Comparison of ENCODE assay signal across 7 mouse cellular contexts in genomic region chr9:22115635-22116034, GRCm38 (mm10). TPM values are rescaled to one million over a fixed set of nuclear protein-coding genes. Genes with fewer than 3 reads are reported as not detected.
DNase-seq lines count a peak whose midpoint lies in the region; ATAC-seq and TF ChIP-seq lines count a peak whose summit lies in the region.

No protein-coding gene starts in this region.

- H3K27ac ChIP-seq in liver, embryonic 11.5 days (ENCODE audit: low read depth, low read length) = no peak overlapping the region
- peak overlapping the region; percentile 44; the same call in 1 of the 2 replicates for H3K27ac ChIP-seq in forebrain, embryonic 13.5 days
- no peak overlapping the region for H3K27ac ChIP-seq in limb, embryonic 14.5 days (replicated peaks; ENCODE audit: low read depth, low read length)
- H3K27ac ChIP-seq in stomach, embryonic 14.5 days (ENCODE audit: low read length) = no peak overlapping the region

- peaks cover 11% of the 10 kb centered on the region for H3K4me1 ChIP-seq in liver, embryonic 11.5 days (replicated peaks; ENCODE audit: control insufficient read depth, insufficient read depth, low read length)
- H3K4me1 ChIP-seq in forebrain, embryonic 13.5 days = peaks cover 21% of the 10 kb centered on the region
- peaks cover 11% of the 10 kb centered on the region for H3K4me1 ChIP-seq in limb, embryonic 14.5 days (ENCODE audit: control insufficient read depth, insufficient read depth, low read length)
- peaks cover 9% of the 10 kb centered on the region; the same call in 1 of the 2 replicates for H3K4me1 ChIP-seq in stomach, embryonic 14.5 days (ENCODE audit: control insufficient read depth, insufficient read depth, low read length)

- H3K9ac ChIP-seq in liver, embryonic 11.5 days (ENCODE audit: low read depth, low read length) = no peak overlapping the region; the same call in 1 of the 2 replicates
- peak overlapping the region; percentile 91 for H3K9ac ChIP-seq in forebrain, embryonic 13.5 days
- H3K9ac ChIP-seq in limb, embryonic 14.5 days (ENCODE audit: low read depth, low read length, severe bottlenecking) = peak overlapping the region; percentile 90; the same call in 1 of the 2 replicates
- H3K9ac ChIP-seq in stomach, embryonic 14.5 days (replicated peaks; ENCODE audit: low read depth, low read length) = 0 out of 2 replicates have a peak overlapping the region, but pooled peaks have one; percentile 73

- TF ChIP-seq POLR2A in limb, embryonic 14.5 days (IDR thresholded peaks at IDR 0.05; ENCODE audit: borderline replicate concordance, extremely low read depth, insufficient read depth, insufficient read length) = no peak

- no peaks in the 10 kb centered on the region for H3K9me3 ChIP-seq in liver, embryonic 11.5 days (ENCODE audit: control insufficient read depth, low read length)
- H3K9me3 ChIP-seq in forebrain, embryonic 13.5 days (replicated peaks) = no peaks in the 10 kb centered on the region
- no peaks in the 10 kb centered on the region for H3K9me3 ChIP-seq in limb, embryonic 14.5 days (ENCODE audit: control insufficient read depth, low read length)
- H3K9me3 ChIP-seq in stomach, embryonic 14.5 days (ENCODE audit: control insufficient read depth, low read depth, low read length) = no peaks in the 10 kb centered on the region

- H3K27me3 ChIP-seq in liver, embryonic 11.5 days (replicated peaks; ENCODE audit: control insufficient read depth, insufficient read depth, low read length) = no peaks in the 10 kb centered on the region
- H3K27me3 ChIP-seq in forebrain, embryonic 13.5 days = peaks cover 5% of the 10 kb centered on the region; the same call in 1 of the 2 replicates
- H3K27me3 ChIP-seq in limb, embryonic 14.5 days (ENCODE audit: control insufficient read depth, insufficient read depth, low read length) = no peaks in the 10 kb centered on the region
- H3K27me3 ChIP-seq in stomach, embryonic 14.5 days (ENCODE audit: control insufficient read depth, insufficient read depth, low read length) = no peaks in the 10 kb centered on the region

- ATAC-seq in liver, embryonic 11.5 days (replicated peaks; ENCODE audit: low FRiP score) = no peak
- no peak for ATAC-seq in forebrain, embryonic 13.5 days
- no peak for ATAC-seq in limb, embryonic 14.5 days (ENCODE audit: low FRiP score, low read depth)
- no peak for ATAC-seq in stomach, embryonic 14.5 days (ENCODE audit: insufficient number of reproducible peaks, insufficient read depth, low FRiP score, low read depth)

- WGBS in liver, embryonic 11.5 days = 86% methylated on average over 4 of the region's 4 CpGs
- WGBS in forebrain, embryonic 13.5 days = 90% methylated on average over 4 of the region's 4 CpGs
- 91% methylated on average over 4 of the region's 4 CpGs for WGBS in limb, embryonic 14.5 days
- WGBS in stomach, embryonic 14.5 days = 83% methylated on average over 4 of the region's 4 CpGs

- H3K4me2 ChIP-seq in liver, embryonic 11.5 days = peak overlapping the region; percentile 84
- peak overlapping the region; percentile 94 for H3K4me2 ChIP-seq in forebrain, embryonic 13.5 days
- peak overlapping the region; percentile 65; the same call in 1 of the 2 replicates for H3K4me2 ChIP-seq in limb, embryonic 14.5 days (replicated peaks; ENCODE audit: low read depth, low read length, severe bottlenecking)
- peak overlapping the region; percentile 84 for H3K4me2 ChIP-seq in stomach, embryonic 14.5 days (replicated peaks; ENCODE audit: low read depth, low read length)

- peaks cover 14% of the 10 kb centered on the region for H3K36me3 ChIP-seq in liver, embryonic 11.5 days (ENCODE audit: control insufficient read depth, insufficient read depth, low read length)
- peaks cover 34% of the 10 kb centered on the region for H3K36me3 ChIP-seq in forebrain, embryonic 13.5 days (ENCODE audit: poor library complexity, severe bottlenecking)
- H3K36me3 ChIP-seq in limb, embryonic 14.5 days (ENCODE audit: control insufficient read depth, insufficient read depth, low read length) = peaks cover 33% of the 10 kb centered on the region
- H3K36me3 ChIP-seq in stomach, embryonic 14.5 days (ENCODE audit: control insufficient read depth, insufficient read depth, low read length) = peaks cover 25% of the 10 kb centered on the region

- no peak for DNase-seq in liver, embryonic 11.5 days (ENCODE audit: low spot score)
- no peak for DNase-seq in liver
- no peak for DNase-seq in limb, embryonic 14.5 days (ENCODE audit: low spot score)
- no peak for DNase-seq in layer of hippocampus, adult 8-10 months (ENCODE audit: low spot score in 2 of 2)
- no peak for DNase-seq in right cerebral cortex, postnatal 36 days (ENCODE audit: low spot score in 2 of 2)

- H3K4me3 ChIP-seq in liver, embryonic 11.5 days (ENCODE audit: low read depth, low read length) = peak overlapping the region; percentile 81
- H3K4me3 ChIP-seq in forebrain, embryonic 13.5 days = peak overlapping the region; percentile 80
- H3K4me3 ChIP-seq in limb, embryonic 14.5 days (replicated peaks; ENCODE audit: low read length) = peak overlapping the region; percentile 92
- peak overlapping the region; percentile 91 for H3K4me3 ChIP-seq in stomach, embryonic 14.5 days (ENCODE audit: low read depth, low read length)

RNA-seq across cellular contexts. Expression of gene Elof1, which starts 1.3 kb away (rescaled TPM):
- polyA plus RNA-seq in liver, embryonic 11.5 days (2014; fragmentation: Nextera tagmentation; extraction: Ambion mirVana) = 159 and 169 TPM in 2 replicates
- polyA plus RNA-seq in forebrain, embryonic 13.5 days (2015; fragmentation: Nextera tagmentation; extraction: Ambion mirVana) = 206 and 210 TPM in 2 replicates
- polyA plus RNA-seq in limb, embryonic 14.5 days (2012; rRNA removed) = 145 and 168 TPM in 2 replicates
- polyA plus RNA-seq in limb, embryonic 14.5 days (2014; fragmentation: Nextera tagmentation; extraction: Ambion mirVana) = 199 and 206 TPM in 2 replicates
- polyA plus RNA-seq in stomach, embryonic 14.5 days (2014; fragmentation: Nextera tagmentation; extraction: Ambion mirVana) = 180 and 190 TPM in 2 replicates
- total RNA-seq in layer of hippocampus, adult 8-10 months (2022) = 10 to 100 TPM; 55.4 to 61.7 (median 59.4) TPM

RNA-seq across cellular contexts. Expression of gene Cnn1, which starts 16.6 kb away (rescaled TPM):
- polyA plus RNA-seq in liver, embryonic 11.5 days (2014; fragmentation: Nextera tagmentation; extraction: Ambion mirVana) = 3.6 and 6.2 TPM in 2 replicates
- 1.8 and 2.2 TPM in 2 replicates for polyA plus RNA-seq in forebrain, embryonic 13.5 days (2015; fragmentation: Nextera tagmentation; extraction: Ambion mirVana)
- polyA plus RNA-seq in limb, embryonic 14.5 days (2012; rRNA removed) = 2.3 and 3.0 TPM in 2 replicates
- polyA plus RNA-seq in limb, embryonic 14.5 days (2014; fragmentation: Nextera tagmentation; extraction: Ambion mirVana) = 3.1 and 4.4 TPM in 2 replicates
- polyA plus RNA-seq in stomach, embryonic 14.5 days (2014; fragmentation: Nextera tagmentation; extraction: Ambion mirVana) = 443 and 466 TPM in 2 replicates
- total RNA-seq in layer of hippocampus, adult 8-10 months (2022) = 1 to 10 TPM in 3 of 4 experiments, under 1 TPM in 1; 0.63 to 3.0 (median 1.0) TPM

RNA-seq across cellular contexts. Expression of gene Acp5, which starts 19.9 kb away (rescaled TPM):
- polyA plus RNA-seq in liver, embryonic 11.5 days (2014; fragmentation: Nextera tagmentation; extraction: Ambion mirVana) = 156 and 162 TPM in 2 replicates
- 0.81 and 1.2 TPM in 2 replicates for polyA plus RNA-seq in forebrain, embryonic 13.5 days (2015; fragmentation: Nextera tagmentation; extraction: Ambion mirVana)
- 20.3 and 21.6 TPM in 2 replicates for polyA plus RNA-seq in limb, embryonic 14.5 days (2012; rRNA removed)
- 17.0 and 23.6 TPM in 2 replicates for polyA plus RNA-seq in limb, embryonic 14.5 days (2014; fragmentation: Nextera tagmentation; extraction: Ambion mirVana)
- 10.7 and 10.8 TPM in 2 replicates for polyA plus RNA-seq in stomach, embryonic 14.5 days (2014; fragmentation: Nextera tagmentation; extraction: Ambion mirVana)
- under 1 TPM in 3 of 4 experiments, not detected in 1; 0.54 to 0.98 (median 0.65) TPM for total RNA-seq in layer of hippocampus, adult 8-10 months (2022)

RNA-seq across cellular contexts. Expression of gene Ecsit, which starts 30.4 kb away (rescaled TPM):
- 55.1 and 59.2 TPM in 2 replicates for polyA plus RNA-seq in liver, embryonic 11.5 days (2014; fragmentation: Nextera tagmentation; extraction: Ambion mirVana)
- 47.7 and 51.5 TPM in 2 replicates for polyA plus RNA-seq in forebrain, embryonic 13.5 days (2015; fragmentation: Nextera tagmentation; extraction: Ambion mirVana)
- 36.3 and 37.5 TPM in 2 replicates for polyA plus RNA-seq in limb, embryonic 14.5 days (2012; rRNA removed)
- 30.6 and 32.9 TPM in 2 replicates for polyA plus RNA-seq in limb, embryonic 14.5 days (2014; fragmentation: Nextera tagmentation; extraction: Ambion mirVana)
- polyA plus RNA-seq in stomach, embryonic 14.5 days (2014; fragmentation: Nextera tagmentation; extraction: Ambion mirVana) = 35.4 and 39.0 TPM in 2 replicates
- total RNA-seq in layer of hippocampus, adult 8-10 months (2022) = 10 to 100 TPM; 43.7 to 51.6 (median 45.7) TPM

RNA-seq across cellular contexts. Expression of gene Pigyl, which starts 41.0 kb away (rescaled TPM):
- 66.6 and 67.9 TPM in 2 replicates for polyA plus RNA-seq in liver, embryonic 11.5 days (2014; fragmentation: Nextera tagmentation; extraction: Ambion mirVana)
- 79.3 and 87.5 TPM in 2 replicates for polyA plus RNA-seq in forebrain, embryonic 13.5 days (2015; fragmentation: Nextera tagmentation; extraction: Ambion mirVana)
- 54.5 and 62.4 TPM in 2 replicates for polyA plus RNA-seq in limb, embryonic 14.5 days (2012; rRNA removed)
- 80.9 and 82.4 TPM in 2 replicates for polyA plus RNA-seq in limb, embryonic 14.5 days (2014; fragmentation: Nextera tagmentation; extraction: Ambion mirVana)
- 92.9 and 94.3 TPM in 2 replicates for polyA plus RNA-seq in stomach, embryonic 14.5 days (2014; fragmentation: Nextera tagmentation; extraction: Ambion mirVana)
- 10 to 100 TPM; 37.1 to 47.5 (median 41.4) TPM for total RNA-seq in layer of hippocampus, adult 8-10 months (2022)

Comparison
In these comparisons a context has a peak if more than half of its experiments do, and no peak if none do; other contexts are left out.
1. RNA of gene Cnn1, which starts 16.6 kb away (polyA plus RNA-seq): 443 to 466 TPM in stomach, embryonic 14.5 days; 3.6 to 6.2 TPM in liver, embryonic 11.5 days, 2.3 to 4.4 TPM in limb, embryonic 14.5 days and 1.8 to 2.2 TPM in forebrain, embryonic 13.5 days; every median in the first group is over 10 times any median in the second.
2. Peak in every context shown above with its lines, with median percentiles within 50 percentile points of each other: H3K4me2 ChIP-seq and H3K4me3 ChIP-seq.